Mouse (Mus musculus): ENCODE results near the gene Lhb. TPM values are rescaled to one million over a fixed set of nuclear protein-coding genes. Genes with fewer than 3 reads are reported as not detected.

Gene Lhb
- polyA plus RNA-seq, 1 experiment from 2014 or later: not detected

DNA sequence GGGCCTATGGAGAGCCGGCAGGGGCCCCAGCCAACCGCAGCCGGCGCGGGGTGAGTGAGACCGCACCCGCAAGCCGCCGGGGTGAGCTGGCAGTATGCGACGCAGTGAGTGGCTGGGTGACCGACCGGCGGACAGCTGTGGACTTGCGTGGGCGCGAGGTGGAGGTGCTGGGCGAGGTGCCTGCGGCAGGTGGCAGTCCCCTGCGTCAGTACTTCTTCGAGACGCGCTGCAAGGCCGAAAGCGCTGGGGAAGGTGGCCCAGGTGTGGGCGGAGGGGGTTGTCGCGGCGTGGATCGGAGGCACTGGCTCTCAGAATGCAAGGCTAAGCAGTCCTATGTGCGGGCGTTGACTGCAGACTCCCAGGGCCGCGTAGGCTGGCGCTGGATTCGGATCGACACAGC lies 5.0 kb upstream of the Lhb start:
- peak overlapping the region; percentile 24; the same call in 1 of the 2 replicates for H3K4me2 ChIP-seq (replicated peaks)
- H3K36me3 ChIP-seq: peaks cover 3% of the 10 kb centered on the region
- 13% methylated on average over 37 of the region's 37 CpGs for WGBS
- H3K27ac ChIP-seq: no peak overlapping the region
- peaks cover 96% of the 10 kb centered on the region for H3K27me3 ChIP-seq (replicated peaks)
- H3K4me3 ChIP-seq: no peak overlapping the region
- no peak overlapping the region for H3K9ac ChIP-seq
- no peak for ATAC-seq (ENCODE audit: low FRiP score, low read depth)
- H3K4me1 ChIP-seq: peaks cover 16% of the 10 kb centered on the region
- no peaks in the 10 kb centered on the region for H3K9me3 ChIP-seq

GRCm38 (mm10) chr7:45417962-45418492 lies 2.6 kb upstream of the Lhb start:
- Histone ChIP-seq H3K4me1 (peaks cover 15% of the 10 kb centered on the region), H3K27me3 (replicated peaks) (peaks cover 84% of the 10 kb centered on the region), H3K4me3 (no peak overlapping the region), H3K9me3 (no peaks in the 10 kb centered on the region), H3K4me2 (replicated peaks) (no peak overlapping the region), H3K27ac (no peak overlapping the region), H3K9ac (no peak overlapping the region), H3K36me3 (peaks cover 27% of the 10 kb centered on the region)
- ATAC-seq (ENCODE audit: low FRiP score, low read depth): no peak
- WGBS: 10% methylated on average over 13 of the region's 13 CpGs

DNA sequence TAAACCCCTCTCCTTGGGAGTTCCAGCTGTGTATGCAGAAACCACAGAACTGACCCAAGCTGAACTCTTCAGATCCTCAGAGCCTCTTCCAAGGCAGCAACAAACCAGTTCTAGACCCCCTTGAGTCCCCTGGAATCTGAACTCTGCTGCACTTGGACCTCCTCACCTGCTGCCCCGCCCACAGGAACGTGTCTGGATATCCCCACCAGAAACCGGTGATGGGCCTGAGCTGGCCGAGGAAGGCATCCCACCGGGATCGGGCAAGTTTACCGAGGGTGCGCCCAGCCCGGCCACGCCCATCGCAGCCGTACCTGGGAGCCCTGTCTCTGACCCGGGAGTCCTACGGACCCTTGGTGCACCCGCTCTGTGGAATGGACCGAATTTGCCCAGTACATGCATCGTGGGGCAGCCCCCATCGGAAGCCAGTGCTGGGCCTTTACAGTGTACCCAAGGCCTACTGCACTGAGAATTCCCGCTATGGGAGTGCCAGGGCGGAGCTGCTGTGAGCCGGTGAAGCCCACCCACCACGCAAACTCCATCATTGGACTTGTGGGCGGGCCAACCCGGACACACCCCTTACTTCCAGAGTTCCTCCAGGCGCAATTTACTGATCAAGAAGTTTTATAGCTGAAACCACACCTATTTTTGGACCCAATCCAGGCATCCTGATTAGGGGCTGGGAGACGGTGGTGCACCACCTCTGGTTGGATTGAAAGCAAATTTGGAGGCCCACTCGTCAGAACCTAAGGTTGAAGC lies 583 bp upstream of the Lhb start:
- Histone ChIP-seq H3K4me2 (replicated peaks) (no peak overlapping the region), H3K9me3 (no peaks in the 10 kb centered on the region), H3K9ac (no peak overlapping the region), H3K27ac (no peak overlapping the region), H3K27me3 (replicated peaks) (peaks cover 63% of the 10 kb centered on the region), H3K4me1 (0 out of 2 replicates have a peak, but pooled peaks cover 3% of the 10 kb centered on the region), H3K4me3 (no peak overlapping the region), H3K36me3 (peaks cover 47% of the 10 kb centered on the region)
- ATAC-seq (ENCODE audit: low FRiP score, low read depth): no peak
- WGBS: 11% methylated on average over 27 of the region's 27 CpGs

DNA sequence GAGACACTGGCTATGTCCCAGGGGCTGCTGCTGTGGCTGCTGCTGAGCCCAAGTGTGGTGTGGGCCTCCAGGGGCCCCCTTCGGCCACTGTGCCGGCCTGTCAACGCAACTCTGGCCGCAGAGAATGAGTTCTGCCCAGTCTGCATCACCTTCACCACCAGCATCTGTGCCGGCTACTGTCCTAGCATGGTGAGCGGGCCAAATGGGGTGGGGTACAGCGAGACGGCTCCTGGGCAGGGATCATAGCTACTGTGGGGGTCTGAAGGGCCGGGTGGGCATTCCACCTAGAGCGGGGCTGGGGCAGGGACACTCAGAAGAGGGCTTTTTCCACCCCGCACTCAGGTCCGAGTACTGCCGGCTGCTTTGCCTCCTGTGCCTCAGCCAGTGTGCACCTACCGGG lies 574 bp downstream of the Lhb start:
- 89% methylated on average over 14 of the region's 14 CpGs for WGBS
- ATAC-seq (ENCODE audit: low FRiP score, low read depth): no peak
- H3K27me3 ChIP-seq (replicated peaks): peaks cover 52% of the 10 kb centered on the region

GRCm38 (mm10) chr7:45426556-45426955 lies 5.9 kb downstream of the Lhb start:
- Histone ChIP-seq H3K9me3 (no peaks in the 10 kb centered on the region), H3K27ac (no peak overlapping the region), H3K9ac (no peak overlapping the region), H3K4me2 (replicated peaks) (no peak overlapping the region), H3K4me1 (no peaks in the 10 kb centered on the region), H3K4me3 (no peak overlapping the region), H3K27me3 (replicated peaks) (peaks cover under 1% of the 10 kb centered on the region; the same call in 1 of the 2 replicates), H3K36me3 (peaks cover 90% of the 10 kb centered on the region)
- no peak for ATAC-seq (ENCODE audit: low FRiP score, low read depth)
- 94% methylated on average over 8 of the region's 8 CpGs for WGBS

More for the DNA sequence above, 574 bp downstream of the Lhb start:
- Histone ChIP-seq H3K9ac (no peak overlapping the region), H3K36me3 (peaks cover 52% of the 10 kb centered on the region), H3K27ac (no peak overlapping the region), H3K9me3 (no peaks in the 10 kb centered on the region), H3K4me1 (no peaks in the 10 kb centered on the region), H3K4me2 (replicated peaks) (no peak overlapping the region), H3K4me3 (no peak overlapping the region)

DNA sequence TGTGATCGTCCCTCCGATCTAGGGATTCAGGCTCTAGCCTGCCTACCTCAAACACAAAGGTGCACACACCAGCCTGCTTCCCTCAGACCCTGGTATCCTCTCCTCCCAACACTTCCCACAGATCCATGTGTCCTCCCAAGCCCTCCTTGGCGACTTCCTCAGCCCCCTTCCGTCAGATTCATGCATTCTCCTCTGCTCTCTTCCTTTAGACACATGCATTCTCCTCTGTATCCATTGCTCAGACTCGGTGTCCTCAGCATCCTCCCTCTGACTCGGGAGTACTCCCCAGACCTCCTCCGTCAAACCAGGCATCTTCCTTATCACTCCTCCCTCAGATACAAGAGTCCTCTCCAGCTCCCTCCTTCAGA lies 13.2 kb downstream of the Lhb start:
- no peaks in the 10 kb centered on the region for H3K9me3 ChIP-seq
- peaks cover 43% of the 10 kb centered on the region for H3K4me1 ChIP-seq
- no peaks in the 10 kb centered on the region for H3K27me3 ChIP-seq (replicated peaks)
- WGBS: 2% methylated on average over 7 of the region's 7 CpGs
- H3K36me3 ChIP-seq: peaks cover 33% of the 10 kb centered on the region
- no peak for ATAC-seq (ENCODE audit: low FRiP score, low read depth)
- peak overlapping the region; percentile 83 for H3K4me2 ChIP-seq (replicated peaks)
- H3K27ac ChIP-seq: peak overlapping the region; percentile 60; the same call in 1 of the 2 replicates
- H3K9ac ChIP-seq: peak overlapping the region; percentile 76
- peak overlapping the region; percentile 85 for H3K4me3 ChIP-seq

- Histone ChIP-seq H3K27ac (peak within 1 kb of the TSS; percentile 60), H3K36me3 (peaks cover 27% of the 10 kb centered on the region), H3K4me1 (peaks cover 43% of the 10 kb centered on the region), H3K4me2 (replicated peaks) (peak within 1 kb of the TSS; percentile 83), H3K27me3 (replicated peaks) (no peaks in the 10 kb centered on the region), H3K9me3 (no peaks in the 10 kb centered on the region), H3K9ac (peak within 1 kb of the TSS; percentile 76), H3K4me3 (peak within 1 kb of the TSS; percentile 85)
- ATAC-seq (ENCODE audit: low FRiP score, low read depth): peak; percentile 97
- under 1% methylated on average over 45 of the region's 45 CpGs for WGBS
These were observed 13.8 kb downstream of the Lhb start, which contains the start of gene Gys1 for GRCm38 (mm10) chr7:45434203-45435015. TSS of gene Gys1 (plus strand) at chr7:45434844.

GRCm38 (mm10) chr7:45435038-45435437 lies 14.4 kb downstream of the Lhb start:
- peaks cover 27% of the 10 kb centered on the region for H3K36me3 ChIP-seq
- peak; percentile 7; the same call in 1 of the 2 replicates for ATAC-seq (ENCODE audit: low FRiP score, low read depth)

GRCm38 (mm10) chr7:45436444-45436843 lies 15.8 kb downstream of the Lhb start:
- Histone ChIP-seq H3K4me2 (replicated peaks) (0 out of 2 replicates have a peak overlapping the region, but pooled peaks have one; percentile 7), H3K4me1 (peaks cover 43% of the 10 kb centered on the region), H3K27me3 (replicated peaks) (no peaks in the 10 kb centered on the region), H3K9ac (peak overlapping the region; percentile 5; the same call in 1 of the 2 replicates), H3K9me3 (no peaks in the 10 kb centered on the region), H3K27ac (no peak overlapping the region), H3K4me3 (no peak overlapping the region), H3K36me3 (peaks cover 27% of the 10 kb centered on the region)
- WGBS: 94% methylated on average over 5 of the region's 5 CpGs
- no peak for ATAC-seq (ENCODE audit: low FRiP score, low read depth)

More at GRCm38 (mm10) chr7:45435038-45435437, 14.4 kb downstream of the Lhb start:
- peaks cover 43% of the 10 kb centered on the region for H3K4me1 ChIP-seq
- peak overlapping the region; percentile 83 for H3K4me2 ChIP-seq (replicated peaks)
- WGBS: 3% methylated on average over 16 of the region's 16 CpGs
- no peaks in the 10 kb centered on the region for H3K27me3 ChIP-seq (replicated peaks)
- peak overlapping the region; percentile 85 for H3K4me3 ChIP-seq
- no peak overlapping the region for H3K27ac ChIP-seq
- peak overlapping the region; percentile 53 for H3K9ac ChIP-seq
- no peaks in the 10 kb centered on the region for H3K9me3 ChIP-seq

DNA sequence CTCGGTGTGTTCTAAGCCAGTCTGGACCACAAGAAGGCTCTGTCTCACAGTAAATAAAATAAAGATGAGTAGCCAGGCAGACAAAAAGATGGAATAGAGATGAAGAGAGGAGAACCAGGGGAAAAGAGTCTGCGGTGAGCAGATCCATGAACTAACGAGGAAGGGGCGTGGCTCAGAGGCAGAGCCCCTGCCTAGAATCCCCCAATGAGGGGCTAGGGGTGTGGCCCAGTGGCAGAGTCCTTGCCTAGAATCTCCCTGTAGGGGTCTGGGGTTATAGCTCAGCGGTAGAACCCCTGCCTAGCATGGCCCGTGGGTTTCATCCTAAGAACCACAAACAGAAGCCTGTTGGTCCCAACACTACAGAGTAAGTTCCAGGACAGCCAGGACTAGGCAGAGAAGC lies 16.4 kb downstream of the Lhb start:
- H3K4me3 ChIP-seq: no peak overlapping the region

GRCm38 (mm10) chr7:45437521-45438276 lies 17.1 kb downstream of the Lhb start, which contains the start of gene Ruvbl2:
TSS of gene Ruvbl2 (minus strand) at chr7:45438096.
- peaks cover 42% of the 10 kb centered on the region for H3K4me1 ChIP-seq
- peaks cover 23% of the 10 kb centered on the region for H3K36me3 ChIP-seq
- H3K27ac ChIP-seq: no peak within 1 kb of the TSS
- H3K9me3 ChIP-seq: no peaks in the 10 kb centered on the region
- peak within 1 kb of the TSS; percentile 14 for H3K4me2 ChIP-seq (replicated peaks)
- H3K27me3 ChIP-seq (replicated peaks): no peaks in the 10 kb centered on the region
- WGBS: 17% methylated on average over 19 of the region's 19 CpGs
- ATAC-seq (ENCODE audit: low FRiP score, low read depth): no peak
- H3K9ac ChIP-seq: no peak within 1 kb of the TSS
- H3K4me3 ChIP-seq: no peak within 1 kb of the TSS

More for the DNA sequence above, 16.4 kb downstream of the Lhb start:
- 22% methylated on average over 6 of the region's 6 CpGs for WGBS
- no peak overlapping the region for H3K9ac ChIP-seq
- H3K36me3 ChIP-seq: peaks cover 25% of the 10 kb centered on the region
- H3K4me1 ChIP-seq: peaks cover 43% of the 10 kb centered on the region
- ATAC-seq (ENCODE audit: low FRiP score, low read depth): no peak
- H3K27ac ChIP-seq: no peak overlapping the region
- no peaks in the 10 kb centered on the region for H3K9me3 ChIP-seq
- H3K27me3 ChIP-seq (replicated peaks): no peaks in the 10 kb centered on the region
- H3K4me2 ChIP-seq (replicated peaks): peak overlapping the region; percentile 14; the same call in 1 of the 2 replicates

Measured in neural tube, embryonic 12.5 days (tissue).